Mouse (Mus musculus) left cerebral cortex, postnatal 25 days (tissue): Measurements from ENCODE around the gene Arhgap15. TPM values are rescaled to one million over a fixed set of nuclear protein-coding genes. Genes with fewer than 3 reads are reported as not detected.
"Not testable (repeated sequence)": the region's sequence is repeated elsewhere in the genome, so short reads cannot be mapped to it uniquely, and the experiment has no call there.

ENCODE experiments used
- DNase-seq, 2 experiments: peaks; one replicate each; pipeline ENCODE4 v3.0.0; 2022; ENCODE audit warnings: low spot score in 2 of 2, mixed read lengths in 1 of 2
- intact Hi-C: fragments of 180-260 bp; cut with DNase I; formaldehyde crosslinking; loops from one replicate; pipeline ENCODE4 v1.15.1; 2025
- total RNA-seq, 2 experiments: library from RNA; stranded (reverse); gene quantifications; 2 replicates each; pipeline ENCODE4 v1.2.3; 2021

Gene Arhgap15
- 10 to 100 TPM; 10.3 to 10.5 TPM for total RNA-seq

- intact Hi-C loops: no loop called here
- no peak for DNase-seq
Measured at GRCm38 (mm10) chr2:43748287-43748983, at the start of gene Arhgap15. Arhgap15 (plus strand) TSS chr2:43748824.

- intact Hi-C loops: no loop called here
Measured at GRCm38 (mm10) chr2:43712611-43713138, 35.9 kb upstream of the Arhgap15 start.

GRCm38 (mm10) chr2:43722446-43723103 lies 26.0 kb upstream of the Arhgap15 start:
- intact Hi-C loops: loop anchor here (1.0 to 2.0 kb wide), 2 partner anchors 128 to 180 kb away; no protein-coding TSS in a partner anchor
- peak; percentile 75 to 83 for DNase-seq

More at GRCm38 (mm10) chr2:43712611-43713138, 35.9 kb upstream of the Arhgap15 start:
- DNase-seq: peak in 1 of 2 experiments; percentile 78

- peak in 1 of 2 experiments; percentile 20 for DNase-seq
- intact Hi-C loops: loop anchor here (2.0 kb wide), 1 partner anchor 128 kb away; no protein-coding TSS in a partner anchor
Measured at GRCm38 (mm10) chr2:43723104-43723541, 25.5 kb upstream of the Arhgap15 start.

GRCm38 (mm10) chr2:43727181-43727580 lies 21.4 kb upstream of the Arhgap15 start:
- DNase-seq: no peak
- intact Hi-C loops: no loop called here

GRCm38 (mm10) chr2:43727693-43728092 lies 20.9 kb upstream of the Arhgap15 start:
- no peak for DNase-seq
- intact Hi-C loops: no loop called here

- intact Hi-C loops: no loop called here
- DNase-seq: no peak
Measured at GRCm38 (mm10) chr2:43728831-43729230, 19.8 kb upstream of the Arhgap15 start.

GRCm38 (mm10) chr2:43732396-43732795 lies 16.2 kb upstream of the Arhgap15 start:
- DNase-seq: no peak
- intact Hi-C loops: no loop called here

GRCm38 (mm10) chr2:43735071-43735470 lies 13.6 kb upstream of the Arhgap15 start:
- DNase-seq, intact Hi-C loops: not testable (repeated sequence)

GRCm38 (mm10) chr2:43737546-43737945 lies 11.1 kb upstream of the Arhgap15 start:
- intact Hi-C loops: no loop called here
- no peak for DNase-seq

GRCm38 (mm10) chr2:43738562-43739112 lies 10.0 kb upstream of the Arhgap15 start:
- no peak for DNase-seq
- intact Hi-C loops: no loop called here

- intact Hi-C loops: no loop called here
- DNase-seq: no peak
Measured at GRCm38 (mm10) chr2:43739190-43739818, 9.3 kb upstream of the Arhgap15 start.

GRCm38 (mm10) chr2:43749321-43749720 lies 697 bp downstream of the Arhgap15 start:
- no peak for DNase-seq
- intact Hi-C loops: no loop called here

- intact Hi-C loops: no loop called here
- DNase-seq: no peak
Measured at GRCm38 (mm10) chr2:43755899-43756298, 7.3 kb downstream of the Arhgap15 start.

GRCm38 (mm10) chr2:43756626-43757025 lies 8.0 kb downstream of the Arhgap15 start:
- intact Hi-C loops: no loop called here
- DNase-seq: no peak

- intact Hi-C loops: no loop called here
Measured at GRCm38 (mm10) chr2:43761735-43762134, 13.1 kb downstream of the Arhgap15 start.

GRCm38 (mm10) chr2:43763279-43763678 lies 14.7 kb downstream of the Arhgap15 start:
- intact Hi-C loops: no loop called here
- no peak for DNase-seq

More at GRCm38 (mm10) chr2:43761735-43762134, 13.1 kb downstream of the Arhgap15 start:
- no peak for DNase-seq

- intact Hi-C loops: no loop called here
- peak in 1 of 2 experiments; percentile 42 for DNase-seq
Measured at GRCm38 (mm10) chr2:43764456-43764855, 15.8 kb downstream of the Arhgap15 start.

GRCm38 (mm10) chr2:43766200-43766599 lies 17.6 kb downstream of the Arhgap15 start:
- peak in 1 of 2 experiments; percentile 50 for DNase-seq
- intact Hi-C loops: no loop called here
